Mouse (Mus musculus): Measurements from ENCODE around the gene Smg6. TPM values are rescaled to one million over a fixed set of nuclear protein-coding genes. Genes with fewer than 3 reads are reported as not detected.

Gene Smg6
- polyA plus RNA-seq, 1 experiment from 2014 or later = 11.9 TPM

DNA sequence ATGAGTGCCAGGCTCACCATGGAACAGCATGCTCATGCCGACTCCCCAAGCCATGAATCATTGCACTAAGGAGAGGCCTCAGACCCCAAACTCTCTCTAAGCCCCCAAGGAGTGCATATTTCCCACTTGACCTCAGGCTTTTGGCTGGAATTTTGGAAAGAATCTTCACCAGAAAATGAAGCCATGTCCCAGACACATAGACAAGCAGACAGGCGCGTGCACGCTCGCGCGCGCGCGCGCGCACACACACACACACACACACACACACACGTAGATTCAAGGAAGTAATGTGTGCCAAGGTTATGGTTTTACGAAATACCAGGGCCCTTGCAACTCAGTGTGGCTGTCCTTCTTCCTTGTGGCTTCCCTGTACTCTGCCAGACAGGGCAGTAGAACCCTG, 232.8 kb downstream of the Smg6 start:
- H3K36me3 ChIP-seq (ENCODE audit: insufficient read depth, low read length) = peaks cover 14% of the 10 kb centered on the region; the same call in 1 of the 2 replicates
- peaks cover 14% of the 10 kb centered on the region; the same call in 1 of the 2 replicates for H3K4me1 ChIP-seq (replicated peaks; ENCODE audit: insufficient read depth, low read length)
- no peak overlapping the region for H3K9ac ChIP-seq (ENCODE audit: low read depth, low read length)
- no peak overlapping the region for H3K4me2 ChIP-seq (ENCODE audit: low read length)
- ATAC-seq (replicated peaks; ENCODE audit: low FRiP score, low read depth) (peak; percentile 38; the same call in 1 of the 2 replicates), DNase-seq (ENCODE audit: low spot score) (no peak)
- H3K27me3 ChIP-seq (ENCODE audit: insufficient read depth, low read length) = no peaks in the 10 kb centered on the region
- no peak for TF ChIP-seq CTCF (IDR thresholded peaks at IDR 0.05; ENCODE audit: low read depth)
- H3K27ac ChIP-seq = peak overlapping the region; percentile 71
- H3K9me3 ChIP-seq (replicated peaks; ENCODE audit: low read length) = no peaks in the 10 kb centered on the region
- WGBS = 81% methylated on average over 14 of the region's 14 CpGs
- H3K4me3 ChIP-seq (replicated peaks; ENCODE audit: low read depth, low read length) = no peak overlapping the region

DNA sequence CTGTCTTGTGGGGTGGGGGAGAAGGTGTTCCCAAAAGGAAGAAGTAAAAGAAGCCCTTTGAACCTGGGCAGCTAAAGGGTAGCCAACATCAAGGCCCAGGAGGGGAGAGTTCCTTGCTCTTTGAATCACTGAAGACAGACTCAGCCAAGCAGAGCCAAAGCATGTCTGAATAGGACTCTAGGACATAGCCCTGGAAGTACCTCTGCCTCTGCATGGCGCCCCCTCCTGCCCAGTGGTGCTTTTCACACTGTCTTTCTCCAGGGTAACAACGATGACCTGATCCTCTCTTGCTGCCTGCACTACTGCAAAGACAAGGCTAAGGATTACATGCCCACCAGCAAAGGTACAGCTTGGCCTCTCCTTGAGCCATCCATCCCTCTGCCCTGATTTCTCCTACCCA, 233.9 kb downstream of the Smg6 start:
- ATAC-seq (replicated peaks; ENCODE audit: low FRiP score, low read depth) = no peak; the same call in 1 of the 2 replicates
- no peak for DNase-seq (ENCODE audit: low spot score)
- H3K27me3 ChIP-seq (ENCODE audit: insufficient read depth, low read length) = no peaks in the 10 kb centered on the region
- peak overlapping the region; percentile 71 for H3K27ac ChIP-seq
- 56% methylated on average over 2 of the region's 2 CpGs for WGBS
- peaks cover 18% of the 10 kb centered on the region; the same call in 1 of the 2 replicates for H3K36me3 ChIP-seq (ENCODE audit: insufficient read depth, low read length)
- peaks cover 14% of the 10 kb centered on the region for H3K4me1 ChIP-seq (replicated peaks; ENCODE audit: insufficient read depth, low read length)
- no peak overlapping the region for H3K9ac ChIP-seq (ENCODE audit: low read depth, low read length)
- no peaks in the 10 kb centered on the region for H3K9me3 ChIP-seq (replicated peaks; ENCODE audit: low read length)
- no peak overlapping the region for H3K4me2 ChIP-seq (ENCODE audit: low read length)
- no peak overlapping the region for H3K4me3 ChIP-seq (replicated peaks; ENCODE audit: low read depth, low read length)
- TF ChIP-seq CTCF (IDR thresholded peaks at IDR 0.05; ENCODE audit: low read depth) = peak; percentile 66

DNA sequence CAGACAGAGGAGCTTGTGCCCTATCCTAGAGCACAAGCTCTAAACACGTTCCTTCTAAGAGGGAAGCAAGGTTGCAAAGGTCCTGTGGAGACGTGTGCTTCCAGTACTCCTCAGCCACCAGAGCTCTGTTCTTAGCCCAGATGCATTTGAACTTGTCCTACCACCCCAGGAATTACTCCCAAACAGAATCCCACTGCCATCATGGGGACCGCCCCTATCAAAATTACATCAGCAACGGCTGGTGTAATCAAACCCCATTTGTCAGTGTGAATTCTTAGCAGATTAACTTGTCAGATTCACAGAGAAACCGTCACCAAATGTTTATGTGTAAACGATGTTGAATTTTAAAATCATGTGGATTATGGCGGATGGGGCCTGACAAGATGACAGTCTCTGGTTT, 235.3 kb downstream of the Smg6 start:
- no peak overlapping the region for H3K9ac ChIP-seq (ENCODE audit: low read depth, low read length)
- 70% methylated on average over 7 of the region's 7 CpGs for WGBS
- DNase-seq (ENCODE audit: low spot score) (no peak), ATAC-seq (replicated peaks; ENCODE audit: low FRiP score, low read depth) (no peak)
- H3K27me3 ChIP-seq (ENCODE audit: insufficient read depth, low read length) = no peaks in the 10 kb centered on the region
- TF ChIP-seq CTCF (IDR thresholded peaks at IDR 0.05; ENCODE audit: low read depth) = no peak
- peak overlapping the region; percentile 66; the same call in 1 of the 2 replicates for H3K27ac ChIP-seq
- peaks cover 25% of the 10 kb centered on the region; the same call in 1 of the 2 replicates for H3K36me3 ChIP-seq (ENCODE audit: insufficient read depth, low read length)
- H3K4me1 ChIP-seq (replicated peaks; ENCODE audit: insufficient read depth, low read length) = peaks cover 20% of the 10 kb centered on the region
- no peaks in the 10 kb centered on the region for H3K9me3 ChIP-seq (replicated peaks; ENCODE audit: low read length)
- no peak overlapping the region for H3K4me2 ChIP-seq (ENCODE audit: low read length)
- no peak overlapping the region for H3K4me3 ChIP-seq (replicated peaks; ENCODE audit: low read depth, low read length)

DNA sequence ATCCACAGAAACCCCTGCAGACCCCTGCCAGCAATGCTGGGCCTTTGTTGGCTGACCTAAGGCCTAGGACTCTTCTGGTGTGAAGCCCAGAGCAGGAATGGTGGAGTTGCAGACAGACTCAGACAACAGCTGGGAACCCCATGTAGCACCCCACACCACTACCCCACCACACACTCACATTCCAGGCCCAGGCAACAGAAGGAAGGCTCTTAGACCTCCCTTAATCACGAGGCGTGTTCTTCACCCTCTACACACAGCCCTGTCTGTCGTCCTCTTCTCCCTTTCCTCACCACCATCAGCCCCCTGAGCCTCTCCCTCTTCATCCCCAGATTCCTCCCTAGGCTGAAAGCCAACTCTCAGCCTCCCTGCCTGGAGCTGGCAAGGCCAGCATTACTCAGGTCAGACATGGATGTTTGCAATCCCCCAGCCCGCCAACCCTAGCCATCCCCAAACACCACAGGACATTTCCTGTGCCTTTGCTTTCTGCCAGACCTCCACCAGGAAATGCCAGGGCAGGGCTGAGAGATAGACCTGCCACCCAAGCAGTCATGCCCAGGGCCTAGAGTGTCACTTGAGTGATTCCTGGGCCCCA, 235.9 kb downstream of the Smg6 start:
- peak overlapping the region; percentile 66 for H3K27ac ChIP-seq
- H3K4me3 ChIP-seq (replicated peaks; ENCODE audit: low read depth, low read length) = no peak overlapping the region
- ATAC-seq (replicated peaks; ENCODE audit: low FRiP score, low read depth) = no peak
- 0 out of 2 replicates have a peak, but pooled peaks cover 4% of the 10 kb centered on the region for H3K27me3 ChIP-seq (ENCODE audit: insufficient read depth, low read length)
- no peaks in the 10 kb centered on the region for H3K9me3 ChIP-seq (replicated peaks; ENCODE audit: low read length)
- WGBS = 53% methylated on average over 4 of the region's 4 CpGs
- H3K4me1 ChIP-seq (replicated peaks; ENCODE audit: insufficient read depth, low read length) = peaks cover 20% of the 10 kb centered on the region
- H3K9ac ChIP-seq (ENCODE audit: low read depth, low read length) = no peak overlapping the region
- DNase-seq (ENCODE audit: low spot score) = no peak
- no peak for TF ChIP-seq CTCF (IDR thresholded peaks at IDR 0.05; ENCODE audit: low read depth)
- H3K36me3 ChIP-seq (ENCODE audit: insufficient read depth, low read length) = peaks cover 25% of the 10 kb centered on the region; the same call in 1 of the 2 replicates
- no peak overlapping the region for H3K4me2 ChIP-seq (ENCODE audit: low read length)

- no peak for TF ChIP-seq CTCF (IDR thresholded peaks at IDR 0.05; ENCODE audit: low read depth)
- Histone ChIP-seq H3K4me2 (ENCODE audit: low read length) (peak overlapping the region; percentile 15; the same call in 1 of the 2 replicates), H3K4me3 (replicated peaks; ENCODE audit: low read depth, low read length) (no peak overlapping the region), H3K9ac (ENCODE audit: low read depth, low read length) (0 out of 2 replicates have a peak overlapping the region, but pooled peaks have one; percentile 1), H3K27me3 (ENCODE audit: insufficient read depth, low read length) (0 out of 2 replicates have a peak, but pooled peaks cover 4% of the 10 kb centered on the region), H3K4me1 (replicated peaks; ENCODE audit: insufficient read depth, low read length) (peaks cover 26% of the 10 kb centered on the region), H3K27ac (peak overlapping the region; percentile 66), H3K36me3 (ENCODE audit: insufficient read depth, low read length) (peaks cover 25% of the 10 kb centered on the region; the same call in 1 of the 2 replicates), H3K9me3 (replicated peaks; ENCODE audit: low read length) (no peaks in the 10 kb centered on the region)
- no peak for DNase-seq (ENCODE audit: low spot score)
- 71% methylated on average over 12 of the region's 12 CpGs for WGBS
- no peak for ATAC-seq (replicated peaks; ENCODE audit: low FRiP score, low read depth)
Measured at GRCm38 (mm10) chr11:75162591-75163080, 237.0 kb downstream of the Smg6 start.

- 0 out of 2 replicates have a peak overlapping the region, but pooled peaks have one; percentile 1 for H3K9ac ChIP-seq (ENCODE audit: low read depth, low read length)
- H3K4me1 ChIP-seq (replicated peaks; ENCODE audit: insufficient read depth, low read length) = peaks cover 30% of the 10 kb centered on the region
- no peak for ATAC-seq (replicated peaks; ENCODE audit: low FRiP score, low read depth)
- H3K36me3 ChIP-seq (ENCODE audit: insufficient read depth, low read length) = peaks cover 25% of the 10 kb centered on the region; the same call in 1 of the 2 replicates
- no peak for DNase-seq (ENCODE audit: low spot score)
- peak overlapping the region; percentile 15; the same call in 1 of the 2 replicates for H3K4me2 ChIP-seq (ENCODE audit: low read length)
- H3K9me3 ChIP-seq (replicated peaks; ENCODE audit: low read length) = no peaks in the 10 kb centered on the region
- TF ChIP-seq CTCF (IDR thresholded peaks at IDR 0.05; ENCODE audit: low read depth) = no peak
- peak overlapping the region; percentile 66 for H3K27ac ChIP-seq
- H3K27me3 ChIP-seq (ENCODE audit: insufficient read depth, low read length) = 0 out of 2 replicates have a peak, but pooled peaks cover 4% of the 10 kb centered on the region
- 51% methylated on average over 6 of the region's 6 CpGs for WGBS
- H3K4me3 ChIP-seq (replicated peaks; ENCODE audit: low read depth, low read length) = 0 out of 2 replicates have a peak overlapping the region, but pooled peaks have one; percentile 2
Measured at GRCm38 (mm10) chr11:75163379-75163778, 237.8 kb downstream of the Smg6 start.
